Mouse (Mus musculus) MEL (cell line): ENCODE results near the gene Tmem220. TPM values are rescaled to one million over a fixed set of nuclear protein-coding genes. Genes with fewer than 3 reads are reported as not detected.

Source experiments
- DNase-seq: peaks from one replicate; pipeline ENCODE4 v3.0.0; 2011; ENCODE audit warnings: low read depth, low spot score
- H3K27ac ChIP-seq: 2 replicates; pipeline ENCODE4 v1.5.1; 2012; ENCODE audit warnings: low read depth, mild to moderate bottlenecking, control low read depth, low read length, moderate library complexity; ENCODE audit not compliant: control insufficient read depth
- H3K27me3 ChIP-seq, 2 experiments: fragments of 150-350 bp in 1 of 2; sonication (generic) in 1 of 2; 2 replicates each; pipeline ENCODE4 v1.6.1; 2012; ENCODE audit warnings: low read length in 2 of 2, mild to moderate bottlenecking in 2 of 2, improper control_type of control experiment in 1 of 2, moderate library complexity in 1 of 2; ENCODE audit not compliant: insufficient read depth in 2 of 2, control insufficient read depth in 1 of 2
- H3K36me3 ChIP-seq, 2 experiments: 2 replicates each; pipeline ENCODE4 v1.6.1; 2012 to 2014; ENCODE audit warnings: low read length in 2 of 2, improper control_type of control experiment in 1 of 2, inconsistent platforms in 1 of 2, mild to moderate bottlenecking in 1 of 2; ENCODE audit not compliant: insufficient read depth in 2 of 2, control insufficient read depth in 1 of 2
- H3K4me1 ChIP-seq, 2 experiments: fragments of 150-350 bp in 1 of 2; sonication (generic) in 1 of 2; 2 replicates each; pipeline ENCODE4 v1.6.1; 2012; ENCODE audit warnings: low read length in 2 of 2, improper control_type of control experiment in 1 of 2, mild to moderate bottlenecking in 1 of 2; ENCODE audit not compliant: insufficient read depth in 2 of 2, control insufficient read depth in 1 of 2
- H3K4me3 ChIP-seq, 2 experiments: fragments of 150-350 bp in 1 of 2; sonication (generic) in 1 of 2; 2 replicates each; pipeline ENCODE4 v1.5.1; 2012; ENCODE audit warnings: low read depth in 2 of 2, low read length in 2 of 2, mild to moderate bottlenecking in 2 of 2, moderate library complexity in 2 of 2, control low read depth in 1 of 2, improper control_type of control experiment in 1 of 2; ENCODE audit not compliant: control insufficient read depth in 1 of 2, insufficient read depth in 1 of 2
- H3K79me2 ChIP-seq: 2 replicates; pipeline ENCODE4 v1.6.1; 2012; ENCODE audit warnings: mild to moderate bottlenecking, low read length, moderate library complexity; ENCODE audit not compliant: control insufficient read depth, poor library complexity, insufficient read depth
- H3K9ac ChIP-seq: 2 replicates; pipeline ENCODE4 v1.6.1; 2012; ENCODE audit warnings: low read depth, mild to moderate bottlenecking, control low read depth, low read length, moderate library complexity; ENCODE audit not compliant: control insufficient read depth, poor library complexity, severe bottlenecking
- H3K9me3 ChIP-seq: fragments of 150-350 bp; sonication (generic); replicated peaks from 2 replicates; pipeline ENCODE4 v1.6.1; 2012; ENCODE audit warnings: mild to moderate bottlenecking, low read length, improper control_type of control experiment, moderate library complexity; ENCODE audit not compliant: insufficient read depth
- BHLHE40 ChIP-seq: IDR thresholded peaks from 2 replicates; pipeline ENCODE4 v1.6.1; 2012; ENCODE audit warnings: low read depth, mild to moderate bottlenecking, inconsistent platforms, low read length, improper control_type of control experiment, borderline replicate concordance
- CHD1 ChIP-seq: IDR thresholded peaks from 2 replicates; pipeline ENCODE4 v1.6.1; 2012; ENCODE audit warnings: low read depth, mild to moderate bottlenecking, inconsistent platforms, low read length, improper control_type of control experiment
- CHD2 ChIP-seq: IDR thresholded peaks from 2 replicates; pipeline ENCODE4 v1.6.1; 2011; ENCODE audit warnings: low read length, improper control_type of control experiment
- CTCF ChIP-seq, 3 experiments: IDR thresholded peaks in 2 of 3; conservative IDR thresholded peaks in 1 of 3; 2 replicates each; pipeline ENCODE4 v1.5.1; 2011 to 2012; ENCODE audit warnings: low read length in 3 of 3, low read depth in 2 of 3, mild to moderate bottlenecking in 2 of 3, improper control_type of control experiment in 1 of 3, inconsistent platforms in 1 of 3, mixed read lengths in 1 of 3, moderate library complexity in 1 of 3; ENCODE audit not compliant: control insufficient read depth in 1 of 3, insufficient read depth in 1 of 3, poor library complexity in 1 of 3, severe bottlenecking in 1 of 3
- ELF1 ChIP-seq: IDR thresholded peaks from 2 replicates; pipeline ENCODE4 v1.6.1; 2014; ENCODE audit warnings: low read depth, mild to moderate bottlenecking, inconsistent platforms, low read length, improper control_type of control experiment, moderate library complexity
- EP300 ChIP-seq, 2 experiments: IDR thresholded peaks; 2 replicates each; pipeline ENCODE4 v1.6.1; 2011; ENCODE audit warnings: improper control_type of control experiment in 2 of 2, low read length in 2 of 2, low read depth in 1 of 2, mild to moderate bottlenecking in 1 of 2
- GATA1 ChIP-seq: IDR thresholded peaks from 2 replicates; pipeline ENCODE4 v1.6.1; 2011; ENCODE audit warnings: low read depth, low read length, improper control_type of control experiment
- JUND ChIP-seq: IDR thresholded peaks from 2 replicates; pipeline ENCODE4 v1.6.1; 2011; ENCODE audit warnings: low read depth, mild to moderate bottlenecking, improper control_type of control experiment, low read length
- NRF1 ChIP-seq: IDR thresholded peaks from 2 replicates; pipeline ENCODE4 v1.6.1; 2014; ENCODE audit warnings: low read depth, mild to moderate bottlenecking, inconsistent platforms, low read length, improper control_type of control experiment, moderate library complexity; ENCODE audit not compliant: poor library complexity, insufficient read depth, severe bottlenecking
- POLR2A ChIP-seq, 2 experiments: IDR thresholded peaks; 2 replicates each; pipeline ENCODE4 v1.6.1; 2011 to 2012; ENCODE audit warnings: low read length in 2 of 2, mild to moderate bottlenecking in 2 of 2, control low read depth in 1 of 2, improper control_type of control experiment in 1 of 2, low read depth in 1 of 2, moderate library complexity in 1 of 2; ENCODE audit not compliant: control insufficient read depth in 1 of 2, insufficient read depth in 1 of 2, poor library complexity in 1 of 2
- POLR2AphosphoS2 ChIP-seq: IDR thresholded peaks from 2 replicates; pipeline ENCODE4 v1.6.1; 2011; ENCODE audit warnings: low read length, improper control_type of control experiment
- POLR2AphosphoS5 ChIP-seq: IDR thresholded peaks from 2 replicates; pipeline ENCODE4 v1.6.1; 2012; ENCODE audit warnings: low read depth, borderline replicate concordance, mild to moderate bottlenecking, inconsistent platforms, low read length, moderate library complexity, mixed read lengths
- RCOR1 ChIP-seq: IDR thresholded peaks from 2 replicates; pipeline ENCODE4 v1.6.1; 2012; ENCODE audit warnings: low read depth, mild to moderate bottlenecking, inconsistent platforms, low read length, improper control_type of control experiment
- TAL1 ChIP-seq: IDR thresholded peaks from 2 replicates; pipeline ENCODE4 v1.6.1; 2012; ENCODE audit warnings: mild to moderate bottlenecking, inconsistent platforms, low read length, moderate library complexity, mixed read lengths
- TCF12 ChIP-seq: IDR thresholded peaks from 2 replicates; pipeline ENCODE4 v1.6.1; 2014; ENCODE audit warnings: low read depth, mild to moderate bottlenecking, inconsistent platforms, low read length, improper control_type of control experiment, moderate library complexity
- USF1 ChIP-seq: IDR thresholded peaks from 2 replicates; pipeline ENCODE4 v1.6.1; 2014; ENCODE audit warnings: low read depth, mild to moderate bottlenecking, inconsistent platforms, low read length, improper control_type of control experiment, moderate library complexity
- USF2 ChIP-seq, 2 experiments: IDR thresholded peaks; 2 replicates each; pipeline ENCODE4 v1.6.1; 2011 to 2012; ENCODE audit warnings: improper control_type of control experiment in 2 of 2, low read length in 2 of 2, borderline replicate concordance in 1 of 2, inconsistent platforms in 1 of 2, low read depth in 1 of 2, mild to moderate bottlenecking in 1 of 2; ENCODE audit not compliant: insufficient read depth in 1 of 2
- ZKSCAN1 ChIP-seq: IDR thresholded peaks from 2 replicates; pipeline ENCODE4 v1.6.1; 2012; ENCODE audit warnings: low read depth, mild to moderate bottlenecking, inconsistent platforms, low read length, improper control_type of control experiment, moderate library complexity
- ZMIZ1 ChIP-seq: IDR thresholded peaks from 2 replicates; pipeline ENCODE4 v1.6.1; 2012; ENCODE audit warnings: low read depth, mild to moderate bottlenecking, inconsistent platforms, low read length, improper control_type of control experiment, moderate library complexity
- polyA plus RNA-seq, 2 experiments: library from polyadenylated mRNA; stranded (reverse) in 1 of 2; unstranded in 1 of 2; fragments of >175 nt in 1 of 2; fragments of >200 nt in 1 of 2; gene quantifications; 2 replicates each; pipeline versions ENCODE4 v1.2.1 to v1.2.4; 2012; ENCODE audit warnings: low replicate concordance in 2 of 2, low read depth in 1 of 2; ENCODE audit not compliant: insufficient read length in 2 of 2, insufficient read depth in 1 of 2, missing spikeins in 1 of 2
- total RNA-seq: library from RNA; depleted of rRNA; stranded (reverse); fragments of 300-350 nt; gene quantifications from 2 replicates; pipeline ENCODE4 v1.2.3, GENCODE M21; 2012

Tmem220 gene
- total and polyA plus RNA-seq, 3 experiments, result 0.35 to 0.99 TPM; not detected in 1

DNA sequence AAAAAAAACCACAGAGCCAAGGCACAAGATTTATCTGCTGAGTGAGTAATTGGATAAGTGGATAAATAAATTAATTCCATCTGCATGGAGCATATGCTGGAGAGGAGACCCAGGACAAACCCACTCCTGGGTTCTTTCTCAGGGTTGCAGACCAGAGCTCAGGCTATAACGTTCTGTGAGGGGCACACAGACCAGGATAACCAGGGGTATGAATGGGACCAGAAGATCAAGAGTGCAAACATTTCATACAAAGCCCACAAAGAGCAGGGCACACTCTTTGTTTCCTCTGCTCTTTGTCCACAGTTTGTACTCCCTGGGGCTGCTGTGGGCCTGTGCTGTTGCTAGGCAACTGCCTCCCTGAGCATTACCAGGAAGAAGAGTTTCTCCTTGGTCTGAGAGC lies 23.2 kb upstream of the Tmem220 start:
- Histone ChIP-seq H3K4me3 (no peak overlapping the region), H3K27ac (no peak overlapping the region), H3K27me3 (no peaks in the 10 kb centered on the region), H3K4me1 (no peaks in the 10 kb centered on the region; a peak in 1 of 4 replicates)
- TF ChIP-seq USF2 (IDR thresholded peaks at IDR 0.05; ENCODE audit: borderline replicate concordance in 1 of 2, insufficient read depth in 1 of 2, low read depth in 1 of 2, low read length in 2 of 2) (no peak), JUND (no peak), ZKSCAN1 (no peak), ZMIZ1 (no peak), CHD1 (no peak), POLR2A (IDR thresholded peaks at IDR 0.05; ENCODE audit: control insufficient read depth in 1 of 2, insufficient read depth in 1 of 2, low read depth in 1 of 2, low read length in 2 of 2, poor library complexity in 1 of 2) (no peak), POLR2AphosphoS2 (no peak), TAL1 (no peak), CHD2 (no peak), RCOR1 (no peak), POLR2AphosphoS5 (no peak), NRF1 (no peak), ELF1 (no peak), TCF12 (no peak), GATA1 (no peak), USF1 (no peak), BHLHE40 (no peak), CTCF (IDR thresholded peaks at IDR 0.05 in 2 of 3, conservative IDR thresholded peaks at IDR 0.05 in 1 of 3; ENCODE audit: control insufficient read depth in 1 of 3, insufficient read depth in 1 of 3, low read depth in 2 of 3, low read length in 3 of 3, poor library complexity in 1 of 3, severe bottlenecking in 1 of 3) (no peak)
- TF ChIP-seq, all 39 proteins: peak for 0
- Histone ChIP-seq H3K9me3 (no peaks in the 10 kb centered on the region), H3K36me3 (peaks cover 0 to 4% of the 10 kb centered on the region in 2 experiments; a peak in 1 of 4 replicates), H3K79me2 (no peaks in the 10 kb centered on the region), H3K9ac (no peak overlapping the region)
- no peak for DNase-seq

DNA sequence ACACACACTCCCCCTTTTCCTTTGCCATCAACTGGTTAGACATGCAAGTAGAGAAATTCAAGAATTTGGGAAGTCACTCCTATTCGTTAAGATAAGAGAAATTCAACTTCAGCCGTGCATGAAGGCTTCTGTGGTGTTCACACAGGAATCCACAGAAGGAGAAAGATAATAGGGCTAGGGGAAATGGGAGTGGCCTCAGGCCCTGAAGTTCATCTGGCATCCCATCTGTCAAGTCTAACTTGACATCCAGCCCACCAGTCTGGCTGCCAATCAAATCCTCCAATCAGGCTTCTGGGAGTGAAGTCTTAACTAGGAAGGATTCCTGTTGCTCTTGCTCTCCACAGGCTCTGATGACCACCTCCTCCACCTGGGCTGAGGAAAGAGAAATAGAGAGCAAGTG lies 22.0 kb upstream of the Tmem220 start:
- no peak for TF ChIP-seq USF1
- peak in 1 of 2 experiments; percentile 26; a peak in 1 of 4 replicates for TF ChIP-seq EP300 (IDR thresholded peaks at IDR 0.05; ENCODE audit: low read depth in 1 of 2, low read length in 2 of 2)
- Histone ChIP-seq H3K9ac (no peak overlapping the region), H3K9me3 (no peaks in the 10 kb centered on the region), H3K79me2 (no peaks in the 10 kb centered on the region), H3K27ac (no peak overlapping the region), H3K4me1 (no peaks in the 10 kb centered on the region; a peak in 1 of 4 replicates), H3K36me3 (peaks cover 0 to 4% of the 10 kb centered on the region in 2 experiments; a peak in 1 of 4 replicates), H3K4me3 (no peak overlapping the region), H3K27me3 (no peaks in the 10 kb centered on the region)
- peak; percentile 66 for DNase-seq
